Mouse (Mus musculus) c-Kit-negative CD71-positive TER-119-positive erythroid progenitor cells, embryonic 14.5 days (primary cell): ENCODE measurements around the gene Erc1.

Experiments used
- DNase-seq: peaks from one replicate; pipeline ENCODE4 v3.0.0-alpha.2; 2013; ENCODE audit warnings: low read depth, low spot score

Erc1 gene

GRCm38 (mm10) chr6:119808726-119809505, 39.1 kb downstream of the Erc1 start:
- no peak for DNase-seq

GRCm38 (mm10) chr6:119803239-119803638, 44.7 kb downstream of the Erc1 start:
- no peak for DNase-seq

- DNase-seq = no peak
Observed at GRCm38 (mm10) chr6:119796911-119797486, 51.0 kb downstream of the Erc1 start.

GRCm38 (mm10) chr6:119796291-119796690, 51.7 kb downstream of the Erc1 start:
- DNase-seq = no peak

GRCm38 (mm10) chr6:119792562-119792961, 55.4 kb downstream of the Erc1 start:
- DNase-seq = peak; percentile 12

GRCm38 (mm10) chr6:119782416-119782815, 65.6 kb downstream of the Erc1 start:
- DNase-seq = no peak

- DNase-seq = no peak
Observed at GRCm38 (mm10) chr6:119781109-119781508, 66.9 kb downstream of the Erc1 start.

GRCm38 (mm10) chr6:119768778-119769177, 79.2 kb downstream of the Erc1 start:
- DNase-seq = no peak

- no peak for DNase-seq
Observed at GRCm38 (mm10) chr6:119764355-119764754, 83.6 kb downstream of the Erc1 start.

- no peak for DNase-seq
Observed at GRCm38 (mm10) chr6:119759866-119760265, 88.1 kb downstream of the Erc1 start.

- DNase-seq = no peak
Observed at GRCm38 (mm10) chr6:119758490-119758889, 89.5 kb downstream of the Erc1 start.

- DNase-seq = no peak
Observed at GRCm38 (mm10) chr6:119757796-119758195, 90.2 kb downstream of the Erc1 start.

- DNase-seq = no peak
Observed at GRCm38 (mm10) chr6:119755866-119756265, 92.1 kb downstream of the Erc1 start.

- no peak for DNase-seq
Observed at GRCm38 (mm10) chr6:119749093-119749635, 98.8 kb downstream of the Erc1 start.

- no peak for DNase-seq
Observed at GRCm38 (mm10) chr6:119741861-119742260, 106.1 kb downstream of the Erc1 start.

GRCm38 (mm10) chr6:119740541-119740940, 107.4 kb downstream of the Erc1 start:
- DNase-seq = no peak

GRCm38 (mm10) chr6:119738638-119739375, 109.2 kb downstream of the Erc1 start:
- DNase-seq = no peak

GRCm38 (mm10) chr6:119737716-119738115, 110.3 kb downstream of the Erc1 start:
- no peak for DNase-seq

GRCm38 (mm10) chr6:119735937-119736336, 112.0 kb downstream of the Erc1 start:
- no peak for DNase-seq

GRCm38 (mm10) chr6:119731155-119731554, 116.8 kb downstream of the Erc1 start:
- DNase-seq = peak; percentile 4

- DNase-seq = no peak
Observed at GRCm38 (mm10) chr6:119715234-119715633, 132.7 kb downstream of the Erc1 start.

GRCm38 (mm10) chr6:119713961-119714360, 134.0 kb downstream of the Erc1 start:
- DNase-seq = no peak
